Mouse (Mus musculus) midbrain, embryonic 14.5 days (tissue): Measurements from ENCODE around the gene Prpf4. TPM values are rescaled to one million over a fixed set of nuclear protein-coding genes. Genes with fewer than 3 reads are reported as not detected.

Source experiments
- ATAC-seq: fragments of 200-750 bp; cut with Nextera tagmentation; 2 replicates; pipeline ENCODE4 v1.8.0; 2017; ENCODE audit warnings: moderate number of reproducible peaks, moderate library complexity; ENCODE audit not compliant: low FRiP score, low TSS enrichment
- DNase-seq: peaks from one replicate; pipeline ENCODE4 v3.0.0-alpha.2; 2015
- H3K27ac ChIP-seq: fragments of 300-500 bp; sonication (generic); replicated peaks from 2 replicates; pipeline ENCODE4 v1.5.1; 2014; ENCODE audit warnings: mild to moderate bottlenecking, low read depth, low read length, moderate library complexity
- H3K27me3 ChIP-seq: fragments of 300-500 bp; sonication (generic); 2 replicates; pipeline ENCODE4 v1.6.1; 2014; ENCODE audit warnings: low read length, control low read depth, mixed read lengths; ENCODE audit not compliant: control insufficient read depth, insufficient read depth
- H3K36me3 ChIP-seq: fragments of 300-500 bp; sonication (generic); 2 replicates; pipeline ENCODE4 v1.6.1; 2014; ENCODE audit warnings: low read length, control low read depth; ENCODE audit not compliant: control insufficient read depth, insufficient read depth
- H3K4me1 ChIP-seq: fragments of 300-500 bp; sonication (generic); 2 replicates; pipeline ENCODE4 v1.6.1; 2014; ENCODE audit warnings: mild to moderate bottlenecking, antibody characterized with exemption, low read length, control low read depth; ENCODE audit not compliant: control insufficient read depth, insufficient read depth
- H3K4me2 ChIP-seq: fragments of 300-500 bp; sonication (generic); 2 replicates; pipeline ENCODE4 v1.6.1; 2014; ENCODE audit warnings: mild to moderate bottlenecking, low read length, moderate library complexity
- H3K4me3 ChIP-seq: fragments of 300-500 bp; sonication (generic); replicated peaks from 2 replicates; pipeline ENCODE4 v1.5.1; 2014; ENCODE audit warnings: low read depth, low read length
- H3K9ac ChIP-seq: fragments of 300-500 bp; sonication (generic); replicated peaks from 2 replicates; pipeline ENCODE4 v1.6.1; 2014; ENCODE audit warnings: mild to moderate bottlenecking, low read length, moderate library complexity
- H3K9me3 ChIP-seq: fragments of 300-500 bp; sonication (generic); 2 replicates; pipeline ENCODE4 v1.6.1; 2016; ENCODE audit warnings: low read length, control low read depth, mixed read lengths; ENCODE audit not compliant: control insufficient read depth
- WGBS: fragments of 180-500 bp; shearing (Covaris S2); extraction: QIAGEN DNeasy Blood & Tissue Kit; methylation state at CpG from one replicate; pipeline ENCODE4 v1.1.7; 2014; 5-methylcytosine and 5-hydroxymethylcytosine counted together
- polyA plus RNA-seq: library from polyadenylated mRNA; unstranded; fragments of >200 nt; fragmentation: Nextera tagmentation; extraction: Ambion mirVana; gene quantifications from 2 replicates; pipeline ENCODE4 v1.2.1, GENCODE M21; 2014

The Prpf4 gene
- polyA plus RNA-seq, 1 experiment from 2014 or later: 15.9 TPM

DNA sequence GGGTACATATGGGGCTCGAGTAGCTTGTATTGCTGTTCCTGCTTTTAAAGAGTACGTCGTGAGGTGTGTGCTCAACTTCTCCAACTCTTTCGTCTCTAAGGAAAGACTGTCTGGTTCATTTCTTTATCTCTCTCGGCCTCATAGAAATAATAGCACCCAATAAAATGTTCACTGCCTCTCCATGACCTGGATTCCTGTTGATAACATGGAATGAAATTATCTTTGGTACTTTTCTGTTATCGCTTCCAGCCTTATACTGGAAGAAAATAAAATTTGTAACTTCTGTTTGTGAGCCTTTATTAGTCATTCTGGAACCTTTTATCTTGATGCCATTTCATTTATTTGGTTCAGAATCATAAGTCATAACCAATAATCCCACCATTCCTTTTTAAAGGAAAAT is 25.4 kb upstream of the Prpf4 start:
- no peak overlapping the region for H3K9ac ChIP-seq
- 95% methylated on average over 6 of the region's 6 CpGs for WGBS
- no peak overlapping the region for H3K4me3 ChIP-seq
- ATAC-seq (no peak), DNase-seq (no peak)
- H3K4me1 ChIP-seq: no peaks in the 10 kb centered on the region
- H3K36me3 ChIP-seq: peaks cover 18% of the 10 kb centered on the region
- no peak overlapping the region for H3K4me2 ChIP-seq
- no peak overlapping the region for H3K27ac ChIP-seq
- no peaks in the 10 kb centered on the region for H3K9me3 ChIP-seq
- no peaks in the 10 kb centered on the region for H3K27me3 ChIP-seq

DNA sequence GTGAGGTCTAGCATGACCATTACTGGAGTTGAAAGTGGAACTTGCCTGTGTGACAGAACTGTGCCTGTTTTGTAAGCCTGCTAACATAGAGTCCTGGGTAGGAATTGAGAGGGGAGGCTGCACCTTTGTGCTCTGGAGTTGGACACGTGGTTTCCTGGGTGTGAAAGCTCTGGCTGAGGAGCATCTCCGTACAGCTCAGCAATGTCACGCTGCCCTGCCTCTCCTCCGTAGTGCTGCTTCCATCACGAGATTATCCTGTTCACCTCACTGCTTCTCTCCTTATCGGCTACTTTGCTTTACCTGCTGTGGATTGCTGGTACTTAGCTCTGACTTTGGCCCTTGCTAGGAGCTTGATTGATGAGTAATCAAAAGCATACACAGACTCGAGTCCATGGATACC is 24.8 kb upstream of the Prpf4 start:
- WGBS: 84% methylated on average over 7 of the region's 7 CpGs
- DNase-seq (no peak), ATAC-seq (no peak)
- Histone ChIP-seq H3K27ac (no peak overlapping the region), H3K27me3 (no peaks in the 10 kb centered on the region), H3K4me1 (no peaks in the 10 kb centered on the region), H3K4me2 (no peak overlapping the region), H3K9ac (no peak overlapping the region), H3K9me3 (no peaks in the 10 kb centered on the region), H3K4me3 (no peak overlapping the region), H3K36me3 (peaks cover 23% of the 10 kb centered on the region)

DNA sequence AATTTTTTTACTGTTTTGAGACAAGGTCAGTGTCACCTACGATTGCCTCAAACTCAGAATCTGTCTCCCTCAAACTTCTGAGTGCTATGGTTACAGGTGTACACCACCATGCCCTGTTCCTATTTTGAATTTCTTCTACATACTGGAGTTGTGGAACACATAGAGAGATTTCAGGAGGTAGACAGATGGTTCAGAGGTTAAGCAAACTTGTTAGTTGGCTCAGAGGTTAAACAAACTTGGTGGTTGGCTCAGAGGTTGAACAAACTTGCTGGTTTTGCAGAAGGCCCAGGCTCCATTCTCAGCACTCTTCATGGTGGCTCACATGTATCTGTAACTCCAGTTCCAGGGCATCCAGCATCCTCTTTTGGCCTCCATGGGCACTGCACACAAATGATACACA is 24.4 kb upstream of the Prpf4 start:
- peaks cover 27% of the 10 kb centered on the region for H3K36me3 ChIP-seq
- H3K4me2 ChIP-seq: no peak overlapping the region
- no peak overlapping the region for H3K27ac ChIP-seq
- H3K4me1 ChIP-seq: no peaks in the 10 kb centered on the region
- ATAC-seq: no peak
- no peaks in the 10 kb centered on the region for H3K27me3 ChIP-seq
- H3K4me3 ChIP-seq: no peak overlapping the region
- WGBS: 93% methylated on average over 1 of the region's 1 CpGs
- DNase-seq: no peak
- H3K9ac ChIP-seq: no peak overlapping the region
- no peaks in the 10 kb centered on the region for H3K9me3 ChIP-seq

- Histone ChIP-seq H3K36me3 (peaks cover 40% of the 10 kb centered on the region), H3K4me2 (no peak overlapping the region), H3K9ac (no peak overlapping the region), H3K9me3 (no peaks in the 10 kb centered on the region), H3K27ac (no peak overlapping the region), H3K4me1 (no peaks in the 10 kb centered on the region), H3K4me3 (no peak overlapping the region), H3K27me3 (no peaks in the 10 kb centered on the region)
- 94% methylated on average over 7 of the region's 7 CpGs for WGBS
- ATAC-seq: no peak
- DNase-seq: no peak
Measured at GRCm38 (mm10) chr4:62385439-62385838, 23.2 kb upstream of the Prpf4 start.

DNA sequence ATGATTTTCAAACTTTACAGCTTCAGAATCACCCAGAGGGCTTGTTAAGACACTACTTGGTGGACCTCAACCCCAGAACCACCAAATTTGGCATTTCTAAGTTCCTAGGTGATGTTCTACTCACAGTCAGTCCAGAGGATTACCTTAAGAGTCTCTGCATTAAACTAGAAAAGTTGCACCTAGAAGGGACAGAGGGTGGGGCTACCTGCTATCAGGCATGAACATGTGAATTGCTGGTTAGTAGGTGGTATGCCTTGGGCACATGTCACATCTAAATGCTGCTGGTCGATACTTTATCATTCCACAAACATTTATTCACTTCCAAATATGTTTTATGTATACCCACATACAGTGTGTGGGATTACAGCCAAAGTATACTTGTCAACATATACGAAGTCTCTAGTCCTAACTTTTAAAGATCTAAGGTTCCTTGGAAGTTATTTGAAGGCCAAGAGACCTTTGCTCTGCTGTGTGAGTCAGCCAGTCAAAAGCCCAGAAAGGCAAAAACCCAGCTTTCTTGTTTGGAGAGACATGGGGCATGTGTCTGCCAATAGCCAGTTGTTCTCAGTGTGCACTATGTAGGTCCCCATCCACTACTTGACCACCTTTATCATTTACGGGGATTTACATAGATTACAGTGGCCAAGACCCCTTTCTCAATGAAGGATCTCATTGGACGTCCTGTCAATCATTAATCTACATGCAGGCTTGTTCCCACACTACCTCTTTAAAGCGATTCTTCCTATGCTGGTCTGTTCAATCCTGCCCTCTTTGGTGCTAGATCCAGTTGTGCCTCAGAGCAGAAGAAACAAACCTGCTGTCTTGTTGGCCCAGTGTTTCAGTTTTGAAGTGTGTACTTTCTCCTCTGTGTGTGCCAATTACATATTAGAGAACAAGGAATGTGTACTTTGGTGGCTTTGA is 18.7 kb upstream of the Prpf4 start:
- no peaks in the 10 kb centered on the region for H3K27me3 ChIP-seq
- ATAC-seq (no peak), DNase-seq (no peak)
- peaks cover 63% of the 10 kb centered on the region for H3K36me3 ChIP-seq
- no peak overlapping the region for H3K9ac ChIP-seq
- no peaks in the 10 kb centered on the region for H3K9me3 ChIP-seq
- H3K27ac ChIP-seq: no peak overlapping the region
- 91% methylated on average over 5 of the region's 5 CpGs for WGBS
- H3K4me2 ChIP-seq: no peak overlapping the region
- no peak overlapping the region for H3K4me3 ChIP-seq
- no peaks in the 10 kb centered on the region for H3K4me1 ChIP-seq

- 90% methylated on average over 7 of the region's 7 CpGs for WGBS
- Histone ChIP-seq H3K9ac (no peak overlapping the region), H3K9me3 (no peaks in the 10 kb centered on the region), H3K4me3 (no peak overlapping the region), H3K36me3 (peaks cover 77% of the 10 kb centered on the region), H3K27ac (no peak overlapping the region), H3K27me3 (no peaks in the 10 kb centered on the region), H3K4me1 (no peaks in the 10 kb centered on the region), H3K4me2 (no peak overlapping the region)
- no peak for ATAC-seq
- no peak for DNase-seq
Measured at GRCm38 (mm10) chr4:62391892-62392291, 16.7 kb upstream of the Prpf4 start.

DNA sequence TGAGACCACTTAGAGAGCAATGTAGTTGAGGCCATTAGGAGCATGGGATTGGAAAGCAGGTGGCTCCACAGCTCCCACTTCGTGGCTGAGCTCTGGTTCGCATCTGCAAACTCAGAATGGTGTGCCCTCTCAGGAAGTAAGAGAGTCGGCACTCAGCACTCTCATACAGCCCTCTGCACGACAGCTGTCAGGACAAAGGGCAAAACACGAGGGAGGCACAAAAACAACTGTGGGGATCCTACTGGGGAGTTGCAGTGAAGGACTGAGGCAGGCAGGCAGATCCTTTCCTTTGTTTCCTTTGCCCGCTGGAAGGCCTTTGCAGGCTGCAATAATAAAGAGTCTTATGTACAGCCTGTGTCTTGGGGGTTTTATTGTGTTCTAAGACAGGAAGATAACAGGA is 15.1 kb upstream of the Prpf4 start:
- H3K27me3 ChIP-seq: no peaks in the 10 kb centered on the region
- no peaks in the 10 kb centered on the region for H3K9me3 ChIP-seq
- no peak overlapping the region for H3K27ac ChIP-seq
- ATAC-seq (no peak), DNase-seq (peak; percentile 15)
- no peaks in the 10 kb centered on the region for H3K4me1 ChIP-seq
- H3K4me3 ChIP-seq: no peak overlapping the region
- no peak overlapping the region for H3K9ac ChIP-seq
- WGBS: 18% methylated on average over 6 of the region's 6 CpGs
- no peak overlapping the region for H3K4me2 ChIP-seq
- peaks cover 78% of the 10 kb centered on the region for H3K36me3 ChIP-seq

DNA sequence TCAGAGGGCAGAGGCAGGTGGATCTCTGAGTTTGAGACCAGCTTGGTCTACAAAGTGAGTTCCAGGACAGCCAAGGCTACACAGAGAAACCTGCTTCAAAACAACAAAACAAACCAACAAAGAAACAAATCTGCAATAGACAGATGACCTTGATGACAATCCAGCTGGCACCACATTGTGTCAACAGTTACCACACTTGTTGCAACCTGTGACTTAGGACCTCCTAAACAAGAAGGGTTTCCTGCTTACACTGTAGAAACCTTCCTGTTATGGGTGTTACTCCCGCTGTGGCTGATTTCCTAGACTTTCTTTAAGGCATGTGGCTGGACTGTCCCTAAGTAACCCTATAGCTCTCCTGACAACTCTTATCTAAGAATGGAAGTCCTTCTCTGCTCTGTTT is 12.8 kb upstream of the Prpf4 start:
- no peak for DNase-seq
- WGBS: 90% methylated on average over 1 of the region's 1 CpGs
- Histone ChIP-seq H3K4me2 (no peak overlapping the region), H3K4me1 (no peaks in the 10 kb centered on the region), H3K27me3 (no peaks in the 10 kb centered on the region), H3K9me3 (no peaks in the 10 kb centered on the region), H3K36me3 (peaks cover 79% of the 10 kb centered on the region), H3K9ac (no peak overlapping the region), H3K4me3 (no peak overlapping the region), H3K27ac (no peak overlapping the region)
- ATAC-seq: no peak
